Mouse (Mus musculus) thymus, postnatal 10 days (tissue): ENCODE results near the gene Nsmce4a.
A peak's percentile ranks its signal among the peaks of the same experiment; 100 is the strongest.

Experiments
- DNase-seq, 2 experiments: peaks; one replicate each; pipeline ENCODE4 v3.0.0; 2021; ENCODE audit warnings: low spot score in 2 of 2

Nsmce4a gene

GRCm38 (mm10) chr7:130577388-130578003 is 4.6 kb upstream of the Nsmce4a start, which contains the start of gene Tacc2:
Gene Tacc2 (plus strand): TSS chr7:130577438.
- no peak for DNase-seq

DNA sequence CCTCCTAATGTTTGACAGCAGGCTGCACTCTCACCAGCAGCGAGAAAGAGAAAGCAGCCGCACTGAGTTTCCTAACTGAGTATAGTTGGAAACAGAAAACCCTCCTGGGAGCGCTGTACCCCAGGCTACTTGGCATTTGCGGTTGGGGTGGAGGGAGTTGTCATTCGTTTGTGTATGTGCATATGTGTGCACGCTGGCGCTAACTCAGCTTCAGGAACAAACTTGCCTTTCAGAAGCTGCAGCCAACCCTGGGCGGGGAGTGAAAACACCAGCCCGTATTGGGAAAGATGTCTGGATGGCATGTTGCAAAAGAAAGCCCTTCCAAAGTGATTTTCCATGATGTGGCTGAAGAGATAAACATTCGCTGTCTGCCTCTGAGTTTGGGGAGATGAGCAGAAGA is 4.1 kb upstream of the Nsmce4a start:
- DNase-seq = no peak

DNA sequence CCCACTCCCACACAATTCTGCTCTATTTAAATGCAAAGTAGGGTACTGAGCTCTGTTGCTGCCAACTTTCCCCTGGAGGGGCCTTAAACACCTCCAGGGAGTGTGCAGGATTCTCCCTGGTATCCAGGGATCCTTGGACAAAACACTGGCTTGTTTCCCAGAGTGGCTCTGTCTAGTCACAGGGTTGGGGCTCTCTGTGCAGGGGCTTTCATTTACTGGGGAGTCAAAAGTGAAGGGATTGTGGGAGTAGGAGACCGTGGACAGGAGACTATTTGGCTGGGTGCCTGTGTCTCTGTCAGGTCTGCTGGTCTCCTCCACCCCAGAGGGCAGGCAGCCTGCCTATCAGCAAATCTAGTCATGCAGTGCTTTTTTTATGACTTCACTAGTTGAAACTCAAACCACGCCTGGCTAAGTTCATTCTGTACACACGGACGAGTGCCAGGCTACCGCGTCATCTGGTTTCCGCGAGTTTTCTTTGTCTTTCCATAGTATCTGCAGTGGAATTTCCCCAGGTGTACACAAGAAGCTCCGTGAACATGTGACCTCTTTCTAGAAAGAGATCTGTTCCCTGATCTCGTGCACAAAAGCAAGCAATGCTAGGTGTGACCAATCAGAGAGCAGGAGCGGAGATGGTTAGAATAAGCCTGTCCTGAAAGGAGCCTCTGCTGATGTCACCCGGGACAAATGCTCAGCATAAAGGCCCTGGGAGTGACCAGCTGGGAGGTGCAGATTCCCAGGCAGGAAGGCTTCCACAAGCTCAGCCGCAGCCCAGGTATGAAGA is 1.5 kb upstream of the Nsmce4a start:
- DNase-seq = no peak

- DNase-seq = no peak
Observed at GRCm38 (mm10) chr7:130573746-130574145, 828 bp upstream of the Nsmce4a start.

- no peak for DNase-seq
Observed at GRCm38 (mm10) chr7:130570472-130570871, 2.4 kb downstream of the Nsmce4a start.

- DNase-seq = no peak
Observed at GRCm38 (mm10) chr7:130568783-130569436, 4.0 kb downstream of the Nsmce4a start.

DNA sequence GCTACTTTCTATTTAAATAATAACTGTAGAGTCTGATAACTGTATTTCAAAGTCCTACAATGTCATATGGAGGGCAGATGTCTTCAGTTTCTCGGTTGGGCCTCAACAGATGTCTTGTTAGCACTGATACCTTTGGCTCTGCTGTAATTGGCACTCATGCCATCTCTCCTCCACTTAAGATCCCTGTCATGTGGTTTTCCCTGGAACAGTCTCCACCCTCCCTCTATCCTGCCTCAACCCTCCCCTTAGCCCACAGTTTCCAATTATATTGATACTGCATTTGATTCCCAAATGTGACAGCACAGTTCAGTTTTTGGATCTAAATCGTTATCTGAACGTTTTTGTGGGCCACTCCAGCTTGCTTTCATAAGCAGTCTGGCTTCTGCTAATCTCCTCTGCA is 8.3 kb downstream of the Nsmce4a start:
- DNase-seq = no peak

DNA sequence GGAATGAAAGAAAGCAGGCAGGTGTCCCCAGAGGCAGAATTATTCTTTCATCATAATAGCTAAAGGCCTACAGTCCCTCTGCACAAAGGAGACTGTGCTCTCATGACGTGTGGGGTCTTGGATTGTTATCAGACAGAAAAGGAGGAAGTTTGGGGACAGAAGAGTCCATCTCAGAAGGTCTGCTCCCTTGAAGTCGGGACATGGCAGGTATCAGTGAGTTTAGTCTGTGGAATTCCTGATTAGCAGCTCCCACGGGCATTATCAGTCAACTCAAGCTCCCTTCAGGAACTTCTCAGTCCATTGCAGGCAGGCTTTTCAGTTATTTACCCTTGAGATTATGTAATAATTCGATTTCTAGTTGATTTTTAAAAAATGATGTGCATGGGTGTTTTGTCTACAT is 9.0 kb downstream of the Nsmce4a start:
- no peak for DNase-seq

DNA sequence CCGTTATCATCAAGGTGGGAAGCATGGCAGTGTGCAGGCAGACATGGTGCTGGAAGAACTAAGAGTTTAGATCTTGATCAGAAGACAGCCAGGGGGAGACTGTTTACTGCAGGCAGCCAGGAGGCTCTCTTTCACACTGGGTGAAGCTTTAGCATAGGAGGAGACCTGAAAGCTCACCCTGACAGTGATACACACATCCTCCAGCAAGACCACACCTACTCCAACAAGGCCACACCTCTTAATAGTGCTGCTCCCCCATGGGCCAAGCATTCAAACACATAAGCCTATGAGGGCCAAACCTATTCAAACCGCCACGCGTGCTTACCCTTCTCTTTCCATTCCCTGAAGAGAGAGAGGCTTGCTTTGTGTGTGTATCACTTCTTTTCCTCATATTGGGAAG is 9.6 kb downstream of the Nsmce4a start:
- no peak for DNase-seq

- DNase-seq = no peak
Observed at GRCm38 (mm10) chr7:130560933-130561332, 12.0 kb downstream of the Nsmce4a start.

- no peak for DNase-seq
Observed at GRCm38 (mm10) chr7:130558592-130558991, 14.3 kb downstream of the Nsmce4a start.

- DNase-seq = no peak
Observed at GRCm38 (mm10) chr7:130555597-130555996, 17.3 kb downstream of the Nsmce4a start.

DNA sequence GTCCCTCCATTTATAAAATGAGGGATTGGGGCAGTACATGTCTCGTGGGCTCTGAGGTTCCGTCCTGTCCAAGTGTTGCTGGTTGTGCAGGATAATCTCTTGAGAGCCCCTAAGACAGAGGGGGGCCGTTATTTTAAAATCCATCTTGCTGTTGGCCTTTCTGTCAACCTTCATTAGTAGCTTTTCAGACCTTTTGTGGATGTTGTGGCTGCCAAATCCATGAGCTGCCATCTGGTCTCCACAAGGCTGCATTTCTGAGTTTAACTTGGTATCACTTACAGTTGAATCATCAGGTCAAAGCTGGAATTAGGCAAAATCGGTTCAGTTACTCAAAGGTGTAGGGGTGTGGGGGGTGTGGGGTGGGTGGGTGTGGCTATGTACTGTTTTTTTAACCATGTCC is 19.6 kb downstream of the Nsmce4a start:
- DNase-seq = no peak

GRCm38 (mm10) chr7:130552780-130553179 is 20.1 kb downstream of the Nsmce4a start:
- no peak for DNase-seq

DNA sequence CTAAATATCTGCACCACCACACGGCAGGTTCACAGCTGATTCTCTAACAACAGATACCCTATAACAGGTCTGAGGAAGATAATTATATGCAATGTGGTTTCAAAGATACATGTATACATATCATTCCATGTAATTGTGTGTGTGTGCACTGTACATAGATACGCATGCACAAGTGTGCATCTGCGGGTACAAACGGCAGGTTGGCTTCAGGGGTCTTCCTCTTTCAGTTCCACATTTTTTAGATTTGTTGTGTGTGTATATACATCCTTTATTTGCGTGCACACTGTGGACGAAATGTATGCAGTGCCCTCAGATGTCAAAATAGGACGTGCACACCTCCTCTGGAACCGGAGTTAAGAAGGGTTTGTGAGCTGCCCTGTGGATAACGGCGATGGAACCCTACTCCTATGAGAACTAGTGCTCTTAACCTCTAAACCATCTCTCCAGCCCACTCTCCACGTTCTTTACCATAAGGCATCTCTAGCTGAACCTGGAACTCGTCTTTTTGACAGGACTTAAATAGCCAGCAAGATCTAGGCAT is 25.2 kb downstream of the Nsmce4a start:
- no peak for DNase-seq

DNA sequence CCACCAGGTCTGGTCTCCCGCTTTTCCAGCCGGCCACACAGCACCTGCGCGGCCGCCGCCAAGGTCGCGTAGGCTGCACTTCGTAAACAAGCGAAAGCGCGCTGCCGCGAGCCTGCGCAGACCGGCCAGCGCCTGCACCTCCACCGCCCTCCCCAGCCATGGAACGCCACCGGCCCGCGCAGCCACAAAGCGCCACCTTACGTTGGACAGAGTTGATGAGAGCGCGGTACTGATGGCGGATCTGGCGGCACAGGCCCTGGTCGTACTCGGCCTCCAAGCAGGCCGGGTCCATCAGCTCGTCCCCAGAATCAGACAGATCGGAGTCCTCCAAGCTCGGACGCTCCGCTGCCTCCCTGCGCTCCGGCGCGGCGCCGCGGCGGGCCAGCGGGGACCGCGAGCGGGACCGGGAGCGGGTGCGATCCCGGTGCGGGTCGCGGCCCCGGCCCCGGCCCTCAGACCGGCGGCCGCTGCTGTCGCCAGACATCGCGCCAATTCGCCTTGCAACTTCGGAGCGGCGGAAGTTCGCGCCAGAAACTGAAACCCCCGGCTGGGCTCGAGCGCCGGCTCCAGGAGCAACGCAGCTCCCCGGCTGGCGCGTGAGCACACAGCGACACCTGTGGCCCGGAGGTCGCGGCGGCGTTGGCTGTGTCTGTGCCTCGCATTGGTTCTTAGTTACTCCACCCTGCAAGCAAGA is 26.0 kb downstream of the Nsmce4a start:
- peak; percentile 79 to 92 for DNase-seq

DNA sequence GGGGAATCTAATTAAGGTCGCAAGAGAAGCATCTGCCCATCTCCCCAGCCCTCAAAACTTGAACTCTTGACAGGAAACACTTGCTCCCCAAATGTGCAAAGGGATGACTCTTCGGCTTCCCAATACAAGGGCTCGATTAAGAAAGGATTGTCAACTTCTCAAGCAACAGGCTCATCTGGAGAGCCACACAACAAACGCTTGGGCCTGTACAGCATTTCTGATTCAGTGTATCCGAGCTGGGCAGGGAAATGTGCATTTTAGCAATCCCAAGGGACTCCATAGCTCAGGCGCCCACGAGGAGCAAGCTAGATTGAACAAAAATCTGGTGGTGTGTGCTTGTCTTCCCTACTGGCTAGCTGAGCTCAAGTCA is 26.5 kb downstream of the Nsmce4a start:
- no peak for DNase-seq

GRCm38 (mm10) chr7:130545893-130546292 is 27.0 kb downstream of the Nsmce4a start:
- DNase-seq = no peak

DNA sequence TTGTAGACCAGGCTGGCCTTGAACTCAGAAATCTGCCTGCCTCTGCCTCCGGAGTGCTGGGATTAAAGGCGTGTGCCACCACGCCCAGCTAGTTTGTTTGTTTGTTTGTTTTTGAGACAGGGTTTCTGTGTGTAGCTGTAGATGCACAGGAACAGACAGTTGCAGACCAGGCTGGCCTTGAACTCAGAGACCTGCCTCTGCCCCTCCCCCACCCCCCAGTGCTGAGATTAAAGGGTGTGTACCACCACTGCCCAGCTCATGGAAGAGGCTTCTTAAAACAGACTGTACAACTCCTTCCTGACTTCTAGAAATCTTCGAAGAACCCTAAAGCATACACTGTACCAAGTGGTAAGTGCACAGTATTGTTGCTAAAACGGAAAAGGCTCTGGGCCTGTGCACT is 27.5 kb downstream of the Nsmce4a start:
- no peak for DNase-seq

DNA sequence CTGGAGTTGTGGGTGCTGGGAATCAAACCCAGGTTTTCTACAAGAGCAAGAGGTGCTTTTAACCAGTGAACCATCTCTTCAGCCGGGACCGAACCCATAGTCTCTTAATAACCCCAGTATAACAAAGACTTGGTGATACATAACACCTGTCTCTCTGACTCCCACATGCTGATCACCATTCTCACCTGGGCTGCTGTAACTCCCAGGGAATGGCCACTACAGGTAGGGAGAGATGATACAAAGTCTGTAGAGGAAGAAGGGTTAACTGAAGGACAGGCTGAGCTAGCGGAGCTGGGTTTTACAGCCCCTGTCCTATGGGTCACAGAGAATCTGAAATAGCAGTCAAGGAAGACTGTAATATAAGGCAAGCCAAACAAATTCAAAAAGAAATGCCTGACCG is 29.7 kb downstream of the Nsmce4a start:
- DNase-seq = no peak

- no peak for DNase-seq
Observed at GRCm38 (mm10) chr7:130540176-130540575, 32.7 kb downstream of the Nsmce4a start.

DNA sequence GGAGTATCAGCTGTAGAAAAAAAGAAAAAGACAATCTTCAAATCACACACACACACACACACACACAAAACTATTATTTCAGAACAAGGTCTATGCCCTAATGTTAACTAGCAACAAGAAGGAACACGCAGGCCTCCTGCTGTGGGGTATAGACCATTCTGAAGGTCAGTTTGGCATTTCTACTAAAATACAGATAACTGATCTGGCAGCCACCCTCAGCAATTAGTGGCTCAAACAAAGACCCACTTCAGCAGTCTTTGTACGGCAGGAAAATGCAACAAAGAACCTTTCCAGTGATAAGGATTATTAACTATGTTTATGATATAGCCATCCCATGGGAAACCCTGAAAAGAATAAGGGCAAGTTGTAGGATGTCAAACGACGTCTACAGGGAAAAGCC is 35.9 kb downstream of the Nsmce4a start:
- no peak for DNase-seq
